Mouse (Mus musculus) adrenal gland, postnatal 10 days (tissue): Measurements from ENCODE around the gene Dcaf12. TPM values are rescaled to one million over a fixed set of nuclear protein-coding genes. Genes with fewer than 3 reads are reported as not detected.
A peak's percentile ranks its signal among the peaks of the same experiment; 100 is the strongest.

Experiments used
- DNase-seq: peaks from one replicate; pipeline ENCODE4 v3.0.0; 2021; ENCODE audit warnings: mixed read lengths
- total RNA-seq, 2 experiments: library from RNA; stranded (reverse); gene quantifications; 2 replicates each; pipeline ENCODE4 v1.2.3; 2021

The Dcaf12 gene
- total RNA-seq, 2 experiments from 2014 or later = 47.2 to 51.8 TPM

DNA sequence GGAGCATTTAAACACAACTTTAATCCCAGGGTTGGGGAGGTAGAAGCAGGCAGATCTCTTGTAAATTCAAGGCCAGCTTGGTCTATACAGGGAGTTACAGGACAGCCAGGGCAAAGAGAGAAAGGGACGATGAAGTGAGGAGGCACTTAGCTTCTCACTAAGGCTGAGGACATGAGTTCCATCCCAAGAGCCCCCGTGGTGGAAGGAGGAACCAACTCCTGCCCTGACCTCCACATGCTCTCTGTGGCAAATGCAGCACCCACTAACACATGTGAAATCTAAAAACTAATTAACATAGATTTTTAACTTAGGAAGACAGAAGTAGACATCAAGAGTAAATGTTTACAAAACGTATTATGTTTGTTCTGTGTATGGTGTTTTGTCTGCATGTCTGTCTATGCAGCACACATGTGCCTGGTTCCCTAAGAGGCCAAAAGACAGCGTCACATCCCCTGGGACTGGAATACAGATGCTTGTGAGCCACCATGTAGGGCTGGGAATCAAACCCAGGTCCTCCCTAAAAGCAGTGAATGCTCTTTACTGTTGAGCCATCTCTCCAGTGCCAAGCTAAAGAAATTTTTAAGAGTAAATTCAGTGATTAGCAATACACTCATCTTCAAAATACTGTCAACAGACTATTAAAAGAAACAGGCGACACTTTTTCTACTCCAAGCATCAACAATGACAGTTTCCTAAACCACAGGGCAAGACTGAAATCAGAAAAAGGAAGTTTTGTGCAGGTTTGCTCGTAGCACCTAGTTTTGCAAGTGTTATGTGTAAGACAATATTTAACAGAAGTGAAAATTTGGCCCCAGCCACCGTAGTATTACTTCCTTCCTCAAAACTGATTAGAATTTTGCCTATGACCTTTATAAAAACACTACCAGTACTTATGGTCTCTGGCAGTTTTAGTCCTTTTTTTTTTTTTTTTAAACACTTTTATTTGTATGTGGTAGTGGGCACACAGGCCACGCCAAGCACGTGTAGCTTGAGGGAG, 3.8 kb downstream of the Dcaf12 start:
- no peak for DNase-seq

GRCm38 (mm10) chr4:41307406-41307805, 7.3 kb downstream of the Dcaf12 start:
- DNase-seq = no peak

GRCm38 (mm10) chr4:41304302-41304701, 10.4 kb downstream of the Dcaf12 start:
- DNase-seq = no peak

DNA sequence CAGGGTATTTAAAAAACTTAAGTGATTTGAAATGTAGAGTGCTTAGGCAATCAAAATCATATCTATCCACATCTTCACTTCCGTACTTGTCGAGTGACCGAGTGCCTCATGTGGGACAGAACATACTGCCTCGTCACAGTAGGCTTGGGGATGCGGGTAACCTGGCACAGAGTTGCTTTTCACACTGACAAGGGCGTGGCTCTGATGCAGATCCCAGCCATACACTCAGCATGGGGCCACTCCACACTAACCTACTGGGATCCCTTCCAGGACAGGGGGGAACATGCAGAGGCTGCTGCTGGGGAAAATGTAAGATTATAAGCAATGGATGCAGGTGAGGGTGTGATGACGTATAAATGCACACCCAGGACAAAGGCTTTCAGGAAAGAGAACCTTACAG, 11.0 kb downstream of the Dcaf12 start:
- DNase-seq = no peak

DNA sequence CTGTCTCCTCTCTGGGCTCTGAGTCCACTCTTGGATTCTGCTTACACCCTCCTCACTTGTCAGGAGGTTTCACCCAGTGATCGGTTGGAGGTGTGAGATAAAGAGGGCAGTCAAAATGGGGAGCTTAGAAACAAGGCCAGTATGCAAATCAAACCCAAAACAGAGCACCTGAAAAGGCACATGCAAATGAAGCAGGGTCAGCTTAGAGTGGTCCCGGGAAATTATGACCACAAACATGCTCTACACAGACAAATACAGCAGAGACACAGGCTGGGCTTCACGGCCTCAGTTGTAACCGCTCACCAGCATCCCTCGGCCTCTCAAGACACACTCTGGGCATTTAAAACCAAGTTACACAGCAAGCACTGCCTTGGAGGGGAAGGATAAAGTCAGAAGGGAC, 15.7 kb downstream of the Dcaf12 start:
- DNase-seq = no peak

GRCm38 (mm10) chr4:41295960-41296359, 18.7 kb downstream of the Dcaf12 start:
- no peak for DNase-seq

DNA sequence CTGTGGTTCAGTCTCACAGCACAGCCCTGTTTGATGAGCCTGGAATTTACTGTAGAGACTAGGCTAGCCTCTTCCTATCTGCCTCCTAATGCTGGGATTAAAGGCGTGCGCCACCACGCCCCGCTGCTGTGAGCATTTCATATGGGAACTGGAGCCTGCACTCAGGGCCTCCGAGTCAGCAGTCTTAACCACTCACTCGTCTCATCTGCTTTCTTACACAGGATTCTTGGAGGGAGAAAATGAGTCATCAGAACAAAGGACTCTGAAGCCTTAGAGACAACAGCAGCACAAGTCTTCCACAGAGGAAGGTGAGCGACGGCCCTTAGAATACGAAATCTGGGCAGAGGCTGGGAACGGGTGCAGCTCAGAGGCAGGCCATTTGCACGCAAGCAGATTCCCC, 19.2 kb downstream of the Dcaf12 start:
- DNase-seq = no peak

DNA sequence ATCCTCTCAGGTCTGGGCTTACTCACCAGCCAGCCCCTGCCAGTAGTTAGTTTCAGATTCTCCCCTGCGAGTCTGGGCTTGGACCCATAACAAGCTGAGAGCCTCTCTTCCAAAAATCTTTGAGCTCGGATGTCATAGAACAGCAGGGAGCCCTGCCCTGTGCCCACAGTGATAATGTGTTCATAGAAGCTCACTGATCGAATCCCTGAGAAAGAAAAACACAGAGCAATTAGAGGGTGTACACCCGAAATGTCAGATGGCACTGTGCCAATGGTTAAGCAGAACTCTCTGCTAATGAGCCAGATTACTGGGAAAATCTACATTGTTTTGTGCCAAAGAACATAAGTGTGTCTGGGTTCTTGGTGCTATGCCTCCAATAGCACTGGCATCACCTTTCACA, 20.8 kb downstream of the Dcaf12 start:
- DNase-seq = no peak

DNA sequence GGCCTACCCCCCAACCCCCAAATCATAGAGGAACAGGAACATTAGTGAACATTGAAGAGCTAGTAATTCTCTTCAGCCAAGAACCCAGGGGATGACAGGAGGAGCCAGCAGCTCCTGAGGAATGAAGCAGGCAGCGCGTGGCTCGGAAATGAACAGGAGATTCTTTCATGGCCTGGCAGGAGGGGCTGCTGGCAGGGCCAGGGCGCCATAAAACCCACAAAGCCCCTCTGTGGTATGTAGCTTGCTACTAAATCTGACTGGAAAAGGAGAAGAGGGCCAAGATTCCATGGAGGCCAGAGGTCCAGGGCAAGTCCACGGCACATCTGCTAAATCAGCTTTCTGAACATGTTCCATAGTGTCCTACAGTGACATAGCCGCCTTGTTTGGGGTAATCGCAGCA, 24.9 kb downstream of the Dcaf12 start:
- DNase-seq = no peak

- DNase-seq = peak; percentile 26
Measured at GRCm38 (mm10) chr4:41286420-41286819, 28.3 kb downstream of the Dcaf12 start.

DNA sequence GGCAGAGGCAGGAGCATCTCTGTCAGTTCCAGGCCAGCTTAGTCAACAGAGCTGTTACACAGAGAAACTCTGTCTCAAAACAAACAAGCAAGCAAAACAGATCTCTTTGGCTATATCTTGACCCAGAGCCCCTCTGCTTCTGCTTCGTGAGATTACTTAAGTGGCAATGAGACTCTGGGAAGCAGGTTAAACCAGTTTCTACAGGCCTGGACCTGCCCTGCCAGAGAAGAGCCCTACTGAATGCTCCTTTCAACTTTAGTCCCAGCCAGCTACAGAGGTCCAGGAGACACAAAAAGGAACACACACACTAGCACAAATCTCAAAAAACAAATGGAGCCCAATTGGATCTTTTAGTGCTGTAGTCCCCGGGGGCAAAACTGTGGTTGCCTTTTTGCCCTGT, 30.6 kb downstream of the Dcaf12 start:
- no peak for DNase-seq

DNA sequence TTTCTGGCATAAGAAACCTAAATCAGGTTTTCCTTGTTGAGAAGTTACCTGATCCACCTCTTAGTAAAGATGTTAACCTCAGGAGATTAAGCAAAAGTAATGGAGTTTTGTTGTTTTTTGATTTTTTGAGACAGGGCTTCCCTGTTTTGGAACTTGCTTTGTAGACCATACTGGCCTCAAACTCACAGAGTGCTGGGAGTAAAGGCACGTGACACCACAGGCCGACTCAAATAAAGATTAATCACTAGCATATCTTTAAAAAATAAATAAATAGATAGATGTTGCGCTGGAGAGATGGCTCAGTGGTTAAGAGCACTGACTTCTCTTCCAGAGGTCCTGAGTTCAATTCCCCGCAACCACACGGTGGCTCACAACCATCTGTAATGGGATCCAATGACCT, 38.8 kb downstream of the Dcaf12 start:
- DNase-seq = no peak

DNA sequence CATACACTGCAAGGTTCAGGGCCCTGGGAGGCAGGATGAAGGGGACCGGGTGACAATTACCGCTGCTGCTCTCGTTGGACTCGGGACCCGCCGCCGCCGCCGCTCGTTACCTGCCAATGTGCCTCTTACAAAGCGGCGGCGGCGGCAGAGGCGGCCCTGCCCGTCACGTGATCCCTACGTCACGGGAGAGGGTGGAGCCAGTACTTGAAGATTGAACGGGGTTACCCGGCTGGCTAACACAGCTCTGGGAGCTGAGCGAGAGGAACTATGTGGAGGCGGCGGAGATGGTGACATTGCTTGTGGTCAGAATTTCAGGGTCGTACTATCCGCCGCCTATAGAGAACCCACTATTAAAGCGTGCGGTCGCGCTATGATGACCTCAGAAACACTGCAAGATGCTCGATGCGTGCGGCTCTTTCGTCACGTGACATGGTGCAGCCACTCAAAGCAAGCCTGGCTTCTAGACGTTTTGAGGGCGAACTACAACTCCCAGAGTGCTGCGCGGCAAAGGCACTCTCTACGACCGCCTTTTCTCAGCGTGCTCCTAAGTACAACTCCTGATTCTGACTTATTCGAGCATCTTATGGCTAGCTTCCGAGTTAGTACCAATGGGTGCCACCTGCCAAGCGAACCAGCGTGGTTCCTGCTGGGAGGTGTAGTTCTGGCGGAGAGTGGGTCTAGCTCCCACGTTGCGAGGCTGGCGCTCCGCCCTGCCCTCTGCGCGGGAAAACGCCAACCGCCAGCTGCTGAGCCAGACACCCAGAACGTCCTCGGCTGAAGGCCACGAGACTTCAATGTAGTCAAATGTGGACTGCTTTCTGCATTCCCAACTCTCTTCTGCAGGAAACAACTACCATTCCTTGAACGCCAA, 39.5 kb downstream of the Dcaf12 start, which contains the start of gene Ubap2:
TSS of gene Ubap2 (minus strand) at position 165 of the 871 bp plus-strand sequence.
- DNase-seq = peak; percentile 97

DNA sequence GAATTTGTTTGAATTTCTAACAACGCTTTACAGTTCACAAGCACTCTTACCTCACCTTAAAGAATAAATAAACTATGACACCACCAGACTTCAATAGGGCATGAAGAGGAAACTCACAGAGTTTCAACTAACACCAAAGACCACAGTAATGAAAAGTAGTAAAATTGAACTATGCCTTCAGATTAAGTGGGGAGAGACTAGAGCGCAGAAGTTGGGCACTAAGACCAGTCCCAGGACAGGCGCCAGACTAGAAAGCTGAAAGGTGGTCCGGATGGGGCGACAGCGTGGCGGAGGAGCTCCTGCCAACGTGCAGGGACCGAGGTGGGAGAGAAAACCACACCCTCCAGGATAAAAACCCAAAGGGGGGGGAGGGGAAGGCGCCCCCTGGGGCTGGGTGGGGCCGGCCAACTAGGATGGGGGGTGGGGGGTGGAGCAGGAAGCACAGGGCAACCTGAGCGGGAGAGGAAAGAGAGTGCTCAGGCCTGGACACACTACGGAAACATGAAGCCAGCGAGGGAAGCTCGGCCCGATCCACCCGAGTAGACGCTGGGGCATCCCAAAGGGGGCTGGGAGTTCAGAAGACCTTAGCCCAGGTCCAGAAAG, 40.2 kb downstream of the Dcaf12 start:
- DNase-seq = no peak

DNA sequence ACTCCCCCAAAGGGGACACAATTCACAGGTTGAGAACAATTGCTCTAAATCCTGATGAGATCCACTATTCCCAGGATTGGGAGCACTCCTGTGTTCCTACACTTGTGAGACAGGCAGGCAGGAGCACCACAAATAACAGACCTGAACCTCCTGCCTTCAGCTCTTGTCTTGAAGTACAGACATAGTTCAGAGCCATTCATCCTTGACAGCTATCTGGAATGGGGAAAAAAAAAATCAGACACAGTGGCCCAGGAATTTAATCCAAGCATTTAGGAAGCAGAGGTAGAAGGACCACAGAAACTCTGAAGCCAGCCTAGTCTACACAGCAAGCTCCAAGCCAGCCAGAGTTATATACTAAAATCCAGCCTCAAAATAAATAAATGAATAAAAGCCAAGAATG, 46.6 kb downstream of the Dcaf12 start:
- DNase-seq = no peak

DNA sequence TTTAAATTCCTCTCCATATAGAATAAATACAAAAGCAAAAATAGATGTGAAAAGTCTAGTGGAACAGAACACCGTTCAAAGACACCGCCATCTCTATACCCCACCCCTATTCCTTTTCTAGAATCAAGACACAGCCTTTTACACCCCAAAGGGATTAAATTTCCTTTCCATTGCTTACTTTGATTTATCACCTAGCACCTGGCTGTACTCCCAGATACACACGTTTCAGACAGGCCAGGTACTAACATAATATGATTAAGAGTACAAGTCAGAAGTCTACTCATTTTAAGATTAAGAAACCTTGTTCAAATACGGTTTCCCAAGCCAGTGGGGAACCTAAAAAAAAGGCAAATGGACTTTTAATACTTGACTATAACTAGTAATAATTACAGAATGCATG, 48.3 kb downstream of the Dcaf12 start:
- no peak for DNase-seq

GRCm38 (mm10) chr4:41260691-41261090, 54.0 kb downstream of the Dcaf12 start:
- DNase-seq = no peak

- DNase-seq = no peak
Measured at GRCm38 (mm10) chr4:41259019-41259418, 55.7 kb downstream of the Dcaf12 start.

DNA sequence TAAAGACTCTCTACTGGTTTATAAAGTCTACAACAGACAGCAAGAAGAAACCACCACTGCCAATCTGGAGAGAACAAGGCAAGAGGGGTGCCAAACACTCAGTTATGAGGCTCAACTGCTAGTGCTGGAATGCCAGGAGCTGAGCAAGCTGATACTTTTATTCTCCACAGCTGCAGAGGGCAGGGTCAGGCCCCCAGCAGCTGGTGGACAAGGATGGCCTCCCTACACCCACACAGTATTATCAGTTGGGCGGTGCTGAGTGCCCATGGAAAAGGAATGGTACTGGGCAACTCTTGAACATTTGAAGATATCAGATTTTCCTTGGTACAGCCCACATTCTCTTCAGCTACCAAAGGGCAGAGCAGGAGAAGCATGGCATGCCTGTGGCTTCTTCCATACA, 56.9 kb downstream of the Dcaf12 start:
- no peak for DNase-seq

DNA sequence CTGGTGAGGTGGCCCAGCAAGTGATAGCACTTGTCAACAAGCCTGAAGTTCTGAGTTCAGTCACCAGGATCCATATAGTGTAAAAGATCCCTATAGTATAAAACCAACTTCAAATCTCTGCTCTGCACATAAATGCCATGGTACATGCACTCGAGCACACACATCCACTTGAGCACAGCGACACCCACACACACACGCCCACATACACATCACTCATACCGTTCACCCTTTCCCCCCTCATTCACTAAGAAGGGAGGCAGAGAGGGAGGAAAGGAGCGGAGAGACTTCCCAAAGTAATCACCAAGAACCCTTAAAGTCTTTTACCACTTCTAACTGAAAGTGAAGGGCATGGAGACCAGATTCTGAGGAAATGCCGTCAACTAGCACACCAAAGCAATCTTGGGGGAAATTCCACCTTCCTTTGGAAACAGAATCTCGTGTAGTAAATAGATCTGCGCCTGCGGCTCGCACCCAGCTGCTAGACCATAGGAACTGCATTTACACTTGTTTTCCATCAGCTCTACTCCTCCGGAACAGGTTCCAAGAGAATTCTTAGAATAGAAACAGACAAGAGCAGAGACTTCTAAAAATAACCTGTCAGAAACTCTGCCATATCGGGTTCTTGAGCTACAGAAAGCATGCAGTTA, 59.0 kb downstream of the Dcaf12 start:
- no peak for DNase-seq

DNA sequence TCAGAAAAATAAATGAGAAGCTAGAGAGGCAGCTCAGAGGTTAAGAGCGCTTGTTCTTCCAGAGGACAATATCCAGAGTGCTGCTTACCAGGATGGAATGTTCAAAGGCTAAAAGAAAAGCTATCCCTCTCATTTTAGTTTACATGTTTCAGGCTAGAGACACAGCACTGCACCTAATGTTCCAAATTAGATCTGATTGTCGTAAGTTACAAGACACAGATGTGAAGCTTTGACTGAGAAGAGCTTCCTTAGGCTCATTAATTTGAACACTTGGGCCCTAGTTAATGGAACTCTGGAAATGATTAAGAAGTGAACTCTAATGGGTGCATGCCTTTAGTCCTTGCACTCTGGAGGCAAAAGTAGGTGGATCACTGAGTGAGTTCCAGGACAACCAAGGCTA, 60.9 kb downstream of the Dcaf12 start:
- DNase-seq = no peak

- DNase-seq = no peak
Measured at GRCm38 (mm10) chr4:41245408-41245807, 69.3 kb downstream of the Dcaf12 start.
